Mouse (Mus musculus): Measurements from ENCODE around the gene Gas2. TPM values are rescaled to one million over a fixed set of nuclear protein-coding genes. Genes with fewer than 3 reads are reported as not detected.
A peak's percentile ranks its signal among the peaks of the same experiment; 100 is the strongest.

The Gas2 gene
- 29.8 and 30.4 TPM in 2 replicates for polyA plus RNA-seq (2016; fragmentation: Nextera tagmentation; extraction: Ambion mirVana)

GRCm38 (mm10) chr7:51861250-51862096, at the start of gene Gas2:
Gene Gas2 (plus strand): TSS chr7:51862015.
- no peaks in the 10 kb centered on the region for H3K9me3 ChIP-seq

DNA sequence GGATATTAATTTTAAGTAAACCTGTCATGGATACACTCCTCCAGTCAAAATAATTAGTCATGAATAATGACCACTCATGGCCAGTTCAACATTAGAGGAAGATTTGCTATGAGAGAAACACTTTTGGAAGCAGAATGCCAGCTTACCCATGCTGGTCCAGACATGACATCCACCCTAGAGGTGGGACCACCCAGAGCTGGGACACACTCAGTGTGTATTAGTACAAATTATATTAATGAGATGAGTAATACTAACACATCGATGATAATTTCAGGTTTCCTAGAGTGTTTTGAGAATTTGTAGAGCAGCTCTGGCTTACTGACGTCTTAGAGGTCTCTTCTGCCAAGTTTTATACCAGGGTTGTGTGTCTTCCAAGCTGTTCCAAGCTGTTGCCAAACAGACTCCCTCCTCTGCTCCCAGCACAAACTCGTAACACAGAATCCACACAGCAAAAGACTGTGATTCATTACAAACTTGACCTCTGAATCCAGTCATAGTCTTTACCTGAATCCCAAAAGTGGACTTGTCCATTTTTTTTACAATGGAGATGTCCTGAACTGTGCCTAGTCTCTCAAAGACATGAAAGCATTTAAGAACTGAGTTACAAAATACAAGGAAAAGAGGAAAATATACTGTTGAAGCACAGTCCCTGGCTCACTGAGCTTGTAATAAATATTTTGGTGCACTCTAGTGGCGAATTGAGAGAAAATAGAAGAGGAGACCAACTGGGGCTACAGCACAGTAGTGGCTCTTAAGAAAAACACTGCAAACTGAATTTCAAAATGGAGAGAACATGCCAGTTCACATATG, 46.1 kb upstream of the Gas2 start:
- no peak overlapping the region for H3K4me2 ChIP-seq
- no peaks in the 10 kb centered on the region for H3K4me1 ChIP-seq
- H3K36me3 ChIP-seq (replicated peaks), result no peaks in the 10 kb centered on the region
- peak; percentile 76 for ATAC-seq (ENCODE audit: low FRiP score)
- H3K27ac ChIP-seq, result no peak overlapping the region
- H3K9ac ChIP-seq, result no peak overlapping the region
- no peaks in the 10 kb centered on the region for H3K27me3 ChIP-seq
- H3K9me3 ChIP-seq, result no peaks in the 10 kb centered on the region
- 60% methylated on average over 4 of the region's 4 CpGs for WGBS
- no peak overlapping the region for H3K4me3 ChIP-seq (replicated peaks)

More at GRCm38 (mm10) chr7:51861250-51862096, at the start of gene Gas2:
- ATAC-seq (ENCODE audit: low FRiP score), result peak; percentile 87
- peaks cover 28% of the 10 kb centered on the region for H3K4me1 ChIP-seq
- 8% methylated on average over 104 of the region's 105 CpGs for WGBS
- H3K36me3 ChIP-seq (replicated peaks), result peaks cover 5% of the 10 kb centered on the region
- H3K27me3 ChIP-seq, result no peaks in the 10 kb centered on the region
- peak within 1 kb of the TSS; percentile 83 for H3K9ac ChIP-seq
- H3K27ac ChIP-seq, result peak within 1 kb of the TSS; percentile 99
- peak within 1 kb of the TSS; percentile 74 for H3K4me3 ChIP-seq (replicated peaks)
- H3K4me2 ChIP-seq, result peak within 1 kb of the TSS; percentile 65

DNA sequence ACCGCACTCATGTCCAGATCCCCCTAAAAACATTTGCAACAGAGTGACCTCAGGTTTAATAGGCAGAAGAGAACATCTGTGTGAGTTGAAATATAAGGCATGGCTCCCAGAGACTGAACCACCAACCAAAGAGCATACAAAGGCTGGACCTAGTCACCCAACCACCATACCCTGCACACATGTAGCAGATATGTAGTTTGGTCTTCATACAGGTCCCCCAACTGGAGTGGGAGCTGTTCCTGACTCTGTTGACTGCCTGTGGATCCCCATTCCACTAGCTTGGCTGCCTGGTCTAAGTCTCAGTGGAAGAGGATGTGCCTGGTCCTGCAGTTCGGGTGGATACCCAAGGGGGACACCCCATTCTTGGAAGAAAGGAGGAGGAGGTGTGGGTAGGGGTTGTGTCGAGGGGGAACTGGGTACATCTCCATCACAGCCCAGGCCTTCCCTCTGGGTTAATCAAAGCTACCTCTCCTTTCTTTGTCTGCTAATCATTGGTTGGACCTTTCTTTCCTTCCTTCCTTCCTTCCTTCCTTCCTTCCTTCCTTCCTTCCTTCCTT, 45.5 kb upstream of the Gas2 start:
- Histone ChIP-seq H3K36me3 (replicated peaks) (no peaks in the 10 kb centered on the region), H3K9ac (no peak overlapping the region), H3K27me3 (no peaks in the 10 kb centered on the region), H3K4me3 (replicated peaks) (no peak overlapping the region), H3K27ac (no peak overlapping the region), H3K9me3 (no peaks in the 10 kb centered on the region), H3K4me1 (no peaks in the 10 kb centered on the region), H3K4me2 (no peak overlapping the region)
- 67% methylated on average over 3 of the region's 3 CpGs for WGBS
- peak; percentile 30 for ATAC-seq (ENCODE audit: low FRiP score)

DNA sequence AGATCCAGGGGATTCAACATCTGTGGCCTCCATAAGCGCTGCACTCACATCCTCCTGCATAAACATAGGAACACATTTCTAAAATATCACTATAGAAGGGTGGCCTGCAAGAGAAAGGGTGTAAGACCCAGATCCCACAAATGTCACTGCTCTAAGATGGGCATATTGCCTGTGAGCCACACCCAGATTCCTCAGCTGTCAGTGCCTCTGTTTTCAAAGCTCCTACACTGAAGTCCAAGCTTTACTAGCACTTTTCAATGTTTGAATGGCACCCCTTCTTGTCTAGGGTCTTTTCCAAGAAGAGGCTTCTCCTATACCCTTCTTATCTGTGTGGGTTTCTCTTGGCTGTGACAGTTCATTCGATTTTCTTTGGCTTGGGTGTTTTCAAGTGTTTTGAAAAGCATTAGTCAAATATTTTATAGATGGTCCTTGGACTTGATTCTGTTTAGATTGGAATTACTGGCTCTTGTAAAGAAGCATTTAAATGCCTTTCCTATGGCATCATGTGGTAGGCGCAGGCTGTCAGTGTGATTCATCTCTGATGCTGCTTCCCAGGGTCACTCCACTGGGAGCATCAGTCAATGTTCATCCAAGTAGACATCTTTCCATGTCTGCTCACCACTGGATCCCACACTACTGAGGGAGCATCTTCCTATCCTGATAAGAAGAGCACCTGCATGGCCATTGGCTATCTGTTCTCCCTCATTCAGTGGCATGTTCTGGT, 43.4 kb upstream of the Gas2 start:
- Histone ChIP-seq H3K27ac (no peak overlapping the region), H3K4me3 (replicated peaks) (no peak overlapping the region), H3K9ac (no peak overlapping the region), H3K4me1 (no peaks in the 10 kb centered on the region), H3K9me3 (no peaks in the 10 kb centered on the region), H3K27me3 (no peaks in the 10 kb centered on the region), H3K36me3 (replicated peaks) (no peaks in the 10 kb centered on the region), H3K4me2 (no peak overlapping the region)
- no peak for ATAC-seq (ENCODE audit: low FRiP score)
- 63% methylated on average over 3 of the region's 3 CpGs for WGBS

- Histone ChIP-seq H3K4me2 (no peak overlapping the region), H3K27me3 (no peaks in the 10 kb centered on the region), H3K4me3 (replicated peaks) (no peak overlapping the region), H3K4me1 (no peaks in the 10 kb centered on the region), H3K36me3 (replicated peaks) (no peaks in the 10 kb centered on the region), H3K27ac (no peak overlapping the region), H3K9me3 (no peaks in the 10 kb centered on the region), H3K9ac (no peak overlapping the region)
- WGBS, result 84% methylated on average over 1 of the region's 1 CpGs
- no peak for ATAC-seq (ENCODE audit: low FRiP score)
Observed at GRCm38 (mm10) chr7:51819891-51820290, 41.9 kb upstream of the Gas2 start.

DNA sequence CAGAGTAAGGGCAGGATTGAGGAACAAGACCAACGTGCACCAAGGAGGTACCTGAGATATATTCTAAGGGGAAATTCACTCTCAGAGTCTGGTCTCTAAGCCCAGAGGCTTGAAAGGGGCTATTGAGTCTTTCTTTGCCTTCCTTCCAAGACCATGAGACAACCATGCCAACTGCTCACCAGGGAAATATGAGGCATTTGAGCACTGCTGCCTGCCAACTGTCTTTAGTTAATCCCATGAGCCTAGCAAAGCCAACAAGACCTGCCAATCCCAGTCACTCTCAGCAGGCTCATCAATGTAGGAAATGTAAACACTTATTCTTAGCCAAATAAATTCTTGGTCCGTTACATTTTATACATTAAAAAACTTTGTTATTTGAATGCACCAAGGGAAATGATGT, 40.3 kb upstream of the Gas2 start:
- WGBS, result 78% methylated on average over 2 of the region's 2 CpGs
- Histone ChIP-seq H3K4me1 (no peaks in the 10 kb centered on the region), H3K9me3 (no peaks in the 10 kb centered on the region), H3K27ac (no peak overlapping the region), H3K4me3 (replicated peaks) (no peak overlapping the region), H3K9ac (no peak overlapping the region), H3K36me3 (replicated peaks) (no peaks in the 10 kb centered on the region), H3K4me2 (no peak overlapping the region), H3K27me3 (no peaks in the 10 kb centered on the region)
- no peak for ATAC-seq (ENCODE audit: low FRiP score)

DNA sequence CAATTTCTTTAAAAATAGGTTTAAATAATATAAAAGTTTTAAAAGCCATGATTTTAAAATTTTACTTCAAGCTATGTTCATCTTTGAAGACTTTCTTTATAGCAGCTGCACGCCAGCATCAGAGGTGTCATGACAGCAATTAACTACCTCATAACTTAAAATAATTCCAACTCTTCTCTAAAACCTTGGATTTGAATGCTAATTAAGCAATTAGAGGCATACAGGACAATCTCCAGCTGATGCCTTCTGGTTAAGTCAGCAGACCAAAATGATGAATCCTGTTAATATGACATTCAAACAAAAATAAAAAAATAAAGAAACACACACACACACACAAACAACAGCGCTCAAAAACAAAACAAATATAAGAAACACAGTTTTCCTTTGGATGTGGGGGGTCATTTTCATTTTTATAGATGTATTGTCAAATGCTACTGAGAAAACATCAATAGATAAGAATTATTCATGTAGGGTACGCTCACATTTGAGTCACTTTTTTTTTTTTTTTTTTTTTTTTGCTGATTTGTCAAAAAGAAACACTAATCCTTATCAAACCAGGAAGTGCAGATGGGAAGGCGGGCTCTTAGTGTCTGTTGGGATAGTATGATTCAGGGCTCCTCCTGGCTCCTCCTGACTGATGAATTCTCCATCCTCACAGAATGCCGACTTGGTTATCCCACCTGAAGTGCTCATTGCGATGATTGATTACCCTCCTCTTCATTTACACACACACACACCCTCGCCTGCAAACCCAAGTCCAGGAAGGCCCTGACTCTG, 38.1 kb upstream of the Gas2 start:
- no peak overlapping the region for H3K4me3 ChIP-seq (replicated peaks)
- WGBS, result 71% methylated on average over 7 of the region's 7 CpGs
- H3K9ac ChIP-seq, result no peak overlapping the region
- H3K4me1 ChIP-seq, result no peaks in the 10 kb centered on the region
- ATAC-seq (ENCODE audit: low FRiP score), result peak; percentile 74
- peak overlapping the region; percentile 73 for H3K27ac ChIP-seq
- H3K9me3 ChIP-seq, result no peaks in the 10 kb centered on the region
- no peaks in the 10 kb centered on the region for H3K36me3 ChIP-seq (replicated peaks)
- no peak overlapping the region for H3K4me2 ChIP-seq
- no peaks in the 10 kb centered on the region for H3K27me3 ChIP-seq

- Histone ChIP-seq H3K4me1 (peaks cover 9% of the 10 kb centered on the region; the same call in 1 of the 2 replicates), H3K4me2 (no peak overlapping the region), H3K27me3 (no peaks in the 10 kb centered on the region), H3K27ac (peak overlapping the region; percentile 51), H3K36me3 (replicated peaks) (no peaks in the 10 kb centered on the region), H3K4me3 (replicated peaks) (no peak overlapping the region), H3K9me3 (no peaks in the 10 kb centered on the region), H3K9ac (no peak overlapping the region)
- peak; percentile 89 for ATAC-seq (ENCODE audit: low FRiP score)
- WGBS, result 40% methylated on average over 7 of the region's 7 CpGs
Observed at GRCm38 (mm10) chr7:51831917-51832316, 29.9 kb upstream of the Gas2 start.

DNA sequence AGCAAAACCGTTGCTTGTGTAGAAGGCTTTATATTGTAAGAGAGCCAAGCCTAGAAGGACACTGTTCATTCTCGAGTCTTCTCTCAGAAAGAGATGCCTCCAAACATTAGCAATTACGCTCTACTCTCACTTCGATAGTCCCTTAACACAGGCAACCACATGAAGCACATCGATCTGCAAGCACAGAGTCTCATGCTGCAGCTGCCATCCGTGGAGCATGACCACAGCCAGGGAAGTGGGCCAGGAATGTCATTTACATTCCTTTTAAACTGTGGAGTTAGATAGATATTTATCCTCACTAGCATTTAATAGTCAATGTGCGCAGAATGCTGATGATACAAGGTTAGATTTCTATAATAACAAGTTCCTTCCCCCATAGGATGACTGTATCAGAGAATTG, 21.3 kb upstream of the Gas2 start:
- Histone ChIP-seq H3K4me1 (no peaks in the 10 kb centered on the region), H3K36me3 (replicated peaks) (no peaks in the 10 kb centered on the region), H3K9me3 (no peaks in the 10 kb centered on the region), H3K27me3 (no peaks in the 10 kb centered on the region), H3K4me3 (replicated peaks) (no peak overlapping the region), H3K4me2 (no peak overlapping the region), H3K27ac (no peak overlapping the region), H3K9ac (no peak overlapping the region)
- 88% methylated on average over 7 of the region's 7 CpGs for WGBS
- ATAC-seq (ENCODE audit: low FRiP score), result no peak

DNA sequence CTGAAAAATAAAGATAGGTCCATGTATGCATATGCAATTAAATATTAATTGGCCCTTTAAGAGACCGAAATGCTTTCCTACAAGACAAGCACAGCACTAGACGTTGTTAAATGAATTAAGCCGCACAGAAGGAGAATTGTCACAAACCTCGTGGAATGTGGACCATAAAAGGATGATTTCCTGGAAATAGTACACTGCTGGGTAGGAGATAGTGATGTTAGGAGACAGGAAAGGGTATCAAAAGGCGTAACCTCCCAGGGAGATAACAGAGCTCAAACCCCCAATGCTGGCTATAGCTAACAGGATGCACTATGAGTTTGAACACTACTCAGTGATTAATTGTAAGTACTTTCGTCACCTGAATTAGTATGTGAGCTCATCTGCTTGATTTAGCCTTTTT, 10.9 kb upstream of the Gas2 start:
- WGBS, result 83% methylated on average over 6 of the region's 6 CpGs
- no peak for ATAC-seq (ENCODE audit: low FRiP score)
- no peak overlapping the region for H3K9ac ChIP-seq

DNA sequence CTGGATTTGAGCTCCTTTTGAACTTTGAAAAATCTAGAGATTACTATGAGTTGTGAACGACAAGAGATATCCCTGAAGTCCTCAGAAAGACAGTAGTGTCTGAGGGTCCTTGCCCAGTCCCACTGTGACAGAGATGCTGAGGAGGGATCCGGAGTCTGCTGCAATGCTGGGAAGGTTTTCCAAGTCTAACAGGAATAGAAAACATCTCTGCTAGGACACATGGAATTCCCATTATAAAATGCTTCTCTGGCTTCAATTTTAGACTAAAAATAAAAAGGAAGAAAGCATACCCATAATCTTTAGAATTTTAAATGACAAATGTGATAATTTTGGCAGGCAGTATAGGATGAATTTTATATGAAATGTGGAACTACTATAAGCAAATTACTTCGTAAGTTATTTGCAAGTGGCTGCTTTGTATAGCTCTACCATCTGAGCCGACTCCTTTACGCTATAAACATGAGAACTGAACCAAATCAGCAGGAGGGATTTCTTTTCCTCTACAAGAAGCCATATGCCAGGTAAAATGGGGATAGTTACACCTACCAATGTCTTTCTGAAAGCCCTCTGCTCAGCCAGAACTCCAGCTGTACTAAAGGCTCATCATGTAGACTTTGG, 9.8 kb upstream of the Gas2 start:
- no peak overlapping the region for H3K9ac ChIP-seq
- H3K4me3 ChIP-seq (replicated peaks), result no peak overlapping the region
- no peaks in the 10 kb centered on the region for H3K9me3 ChIP-seq
- no peaks in the 10 kb centered on the region for H3K4me1 ChIP-seq
- no peak overlapping the region for H3K4me2 ChIP-seq
- no peaks in the 10 kb centered on the region for H3K27me3 ChIP-seq
- WGBS, result 90% methylated on average over 5 of the region's 5 CpGs
- no peak overlapping the region for H3K27ac ChIP-seq
- no peak for ATAC-seq (ENCODE audit: low FRiP score)
- no peaks in the 10 kb centered on the region for H3K36me3 ChIP-seq (replicated peaks)

More for the DNA sequence above, 10.9 kb upstream of the Gas2 start:
- no peaks in the 10 kb centered on the region for H3K36me3 ChIP-seq (replicated peaks)
- H3K27ac ChIP-seq, result no peak overlapping the region
- no peaks in the 10 kb centered on the region for H3K27me3 ChIP-seq
- H3K4me3 ChIP-seq (replicated peaks), result no peak overlapping the region
- no peaks in the 10 kb centered on the region for H3K4me1 ChIP-seq
- no peaks in the 10 kb centered on the region for H3K9me3 ChIP-seq
- no peak overlapping the region for H3K4me2 ChIP-seq
